Mouse (Mus musculus) limb, embryonic 15.5 days (tissue): Measurements from ENCODE around the gene Med1. TPM values are rescaled to one million over a fixed set of nuclear protein-coding genes. Genes with fewer than 3 reads are reported as not detected.

Experiments
- ATAC-seq: fragments of 200-750 bp; cut with Nextera tagmentation; 2 replicates; pipeline ENCODE4 v1.8.0; 2017; ENCODE audit warnings: low read depth, moderate TSS enrichment; ENCODE audit not compliant: insufficient number of reproducible peaks, low FRiP score, low TSS enrichment
- H3K27ac ChIP-seq: fragments of 300-500 bp; sonication (generic); 2 replicates; pipeline ENCODE4 v1.5.1; 2015; ENCODE audit warnings: moderate library complexity, mild to moderate bottlenecking, inconsistent platforms
- H3K27me3 ChIP-seq: fragments of 300-500 bp; sonication (generic); 2 replicates; pipeline ENCODE4 v1.6.1; 2015; ENCODE audit warnings: inconsistent platforms
- H3K36me3 ChIP-seq: fragments of 300-500 bp; sonication (generic); 2 replicates; pipeline ENCODE4 v1.6.1; 2015; ENCODE audit warnings: inconsistent platforms
- H3K4me1 ChIP-seq: fragments of 300-500 bp; sonication (generic); 2 replicates; pipeline ENCODE4 v1.6.1; 2015; ENCODE audit warnings: inconsistent platforms
- H3K4me2 ChIP-seq: fragments of 300-500 bp; sonication (generic); 2 replicates; pipeline ENCODE4 v1.6.1; 2015; ENCODE audit warnings: mild to moderate bottlenecking, inconsistent platforms
- H3K4me3 ChIP-seq: fragments of 300-500 bp; sonication (generic); 2 replicates; pipeline ENCODE4 v1.5.1; 2015; ENCODE audit warnings: mild to moderate bottlenecking, inconsistent platforms
- H3K9ac ChIP-seq: fragments of 300-500 bp; sonication (generic); 2 replicates; pipeline ENCODE4 v1.6.1; 2015; ENCODE audit warnings: inconsistent platforms
- H3K9me3 ChIP-seq: fragments of 300-500 bp; sonication (generic); 2 replicates; pipeline ENCODE4 v1.6.1; 2016; ENCODE audit warnings: inconsistent platforms
- WGBS: fragments of 180-500 bp; shearing (Covaris S2); methylation state at CpG from one replicate; pipeline ENCODE4 v1.1.7; 2015; 5-methylcytosine and 5-hydroxymethylcytosine counted together
- microRNA-seq: library from miRNA; unstranded; fragments of <30 nt; microRNA quantifications from one replicate; pipeline ENCODE4, GENCODE M21; 2016
- polyA plus RNA-seq: library from polyadenylated mRNA; unstranded; fragments of >200 nt; fragmentation: Nextera tagmentation; extraction: Ambion mirVana; gene quantifications from 2 replicates; pipeline ENCODE4 v1.2.1, GENCODE M21; 2015

The Med1 gene
- polyA plus RNA-seq, 1 experiment from 2014 or later: 58.2 TPM

DNA sequence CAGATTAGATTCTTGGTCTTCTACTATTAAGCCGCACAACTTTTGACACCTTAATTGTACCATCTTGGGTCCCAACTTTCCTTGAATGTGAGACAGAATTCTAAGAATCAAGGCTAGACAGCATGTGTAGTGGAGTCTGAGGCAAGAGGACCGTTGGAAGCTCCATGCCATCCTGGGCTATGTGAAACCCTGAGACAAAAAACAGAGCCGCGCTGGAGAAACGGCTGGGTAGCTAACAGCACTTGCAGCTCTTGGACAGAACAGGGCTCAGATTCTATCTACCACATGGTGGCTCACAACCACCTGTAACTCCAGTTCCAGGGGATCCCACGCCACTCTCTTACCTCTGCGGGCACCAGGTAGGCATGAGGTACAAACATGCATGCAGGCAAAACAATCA, 47.2 kb downstream of the Med1 start:
- Histone ChIP-seq H3K27ac (no peak overlapping the region), H3K36me3 (no peaks in the 10 kb centered on the region), H3K9me3 (no peaks in the 10 kb centered on the region), H3K4me2 (no peak overlapping the region), H3K27me3 (no peaks in the 10 kb centered on the region), H3K9ac (no peak overlapping the region), H3K4me3 (no peak overlapping the region), H3K4me1 (peaks cover 17% of the 10 kb centered on the region)
- WGBS: 81% methylated on average over 7 of the region's 7 CpGs
- ATAC-seq: no peak

- H3K27ac ChIP-seq: no peak overlapping the region
- H3K36me3 ChIP-seq: no peaks in the 10 kb centered on the region
- no peaks in the 10 kb centered on the region for H3K9me3 ChIP-seq
- no peak overlapping the region for H3K4me2 ChIP-seq
- peaks cover 17% of the 10 kb centered on the region for H3K4me1 ChIP-seq
- no peak overlapping the region for H3K4me3 ChIP-seq
- H3K9ac ChIP-seq: no peak overlapping the region
- H3K27me3 ChIP-seq: no peaks in the 10 kb centered on the region
- no peak for ATAC-seq
- WGBS: 84% methylated on average over 2 of the region's 2 CpGs
Measured at GRCm38 (mm10) chr11:98142545-98142944, 50.5 kb downstream of the Med1 start.

DNA sequence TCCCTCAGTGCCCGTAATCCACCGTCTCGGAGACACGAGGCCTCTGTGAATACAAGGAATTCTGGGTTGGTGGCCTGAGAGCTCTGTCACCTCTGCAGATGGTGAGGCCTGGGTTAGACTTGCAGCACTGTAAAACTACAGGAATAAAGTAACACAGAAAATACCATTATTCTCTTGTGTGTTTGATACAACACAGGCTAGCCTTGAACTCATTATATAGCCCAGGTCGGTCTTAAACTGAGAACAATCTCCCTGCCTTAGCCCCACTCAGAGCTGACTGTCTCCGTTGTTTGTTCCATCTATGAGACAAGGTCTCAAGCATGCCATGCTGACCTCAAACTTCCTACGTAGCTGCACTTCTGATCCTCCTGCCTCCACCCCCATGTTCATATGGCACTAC, 54.2 kb downstream of the Med1 start:
- no peak for ATAC-seq
- H3K9ac ChIP-seq: no peak overlapping the region
- peak overlapping the region; percentile 71 for H3K27ac ChIP-seq
- no peaks in the 10 kb centered on the region for H3K9me3 ChIP-seq
- no peak overlapping the region for H3K4me3 ChIP-seq
- WGBS: 50% methylated on average over 7 of the region's 7 CpGs
- no peak overlapping the region for H3K4me2 ChIP-seq
- H3K36me3 ChIP-seq: no peaks in the 10 kb centered on the region
- H3K27me3 ChIP-seq: no peaks in the 10 kb centered on the region
- H3K4me1 ChIP-seq: peaks cover 15% of the 10 kb centered on the region

- Histone ChIP-seq H3K9me3 (no peaks in the 10 kb centered on the region), H3K9ac (no peak overlapping the region), H3K27me3 (no peaks in the 10 kb centered on the region), H3K36me3 (no peaks in the 10 kb centered on the region), H3K4me2 (no peak overlapping the region), H3K4me3 (no peak overlapping the region), H3K27ac (no peak overlapping the region), H3K4me1 (peaks cover 15% of the 10 kb centered on the region)
- ATAC-seq: no peak
- WGBS: 88% methylated on average over 11 of the region's 11 CpGs
Measured at GRCm38 (mm10) chr11:98137836-98138235, 55.3 kb downstream of the Med1 start.

DNA sequence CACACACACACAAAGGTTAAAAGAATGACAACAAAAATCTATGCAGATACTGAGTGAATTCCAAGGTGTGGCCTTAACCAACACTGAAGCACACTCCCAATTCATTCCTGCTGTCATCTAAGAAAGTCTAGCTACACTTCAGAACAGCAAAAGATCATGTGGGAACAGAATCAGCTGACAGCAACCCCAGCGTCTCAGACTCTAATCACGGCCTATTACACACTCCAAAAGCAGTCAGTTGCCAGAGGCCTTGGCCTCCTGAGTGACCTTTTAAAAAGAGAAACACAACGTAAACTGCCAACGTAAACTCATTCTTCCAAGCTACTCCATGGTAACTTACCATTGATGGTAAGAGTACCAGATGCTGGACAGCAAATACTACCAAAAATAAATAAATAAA, 58.1 kb downstream of the Med1 start:
- no peak overlapping the region for H3K4me3 ChIP-seq
- H3K4me1 ChIP-seq: peaks cover 15% of the 10 kb centered on the region
- H3K9ac ChIP-seq: no peak overlapping the region
- no peak overlapping the region for H3K4me2 ChIP-seq
- H3K36me3 ChIP-seq: no peaks in the 10 kb centered on the region
- WGBS: 58% methylated on average over 4 of the region's 4 CpGs
- ATAC-seq: no peak
- H3K9me3 ChIP-seq: no peaks in the 10 kb centered on the region
- H3K27ac ChIP-seq: no peak overlapping the region
- H3K27me3 ChIP-seq: no peaks in the 10 kb centered on the region

DNA sequence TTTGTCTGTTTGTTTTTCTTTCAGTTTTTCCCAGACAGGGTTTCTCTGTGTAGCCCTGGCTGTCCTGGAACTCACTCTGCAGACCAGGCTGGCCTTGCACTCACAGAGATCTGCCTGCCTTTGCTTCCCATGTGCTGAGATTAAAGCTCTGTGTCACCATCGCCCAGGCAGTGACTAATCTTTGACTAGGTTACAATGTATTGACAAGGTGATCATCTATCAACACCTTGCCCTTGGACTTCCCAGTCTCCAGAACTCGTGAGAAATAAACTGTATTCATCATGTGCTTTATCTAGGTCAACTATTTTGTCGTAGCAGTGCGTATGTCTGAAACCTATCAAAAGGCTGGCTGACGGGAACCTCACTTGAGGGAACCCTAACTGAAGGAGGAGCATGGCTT, 69.7 kb downstream of the Med1 start:
- peaks cover 40% of the 10 kb centered on the region for H3K36me3 ChIP-seq
- no peak for ATAC-seq

DNA sequence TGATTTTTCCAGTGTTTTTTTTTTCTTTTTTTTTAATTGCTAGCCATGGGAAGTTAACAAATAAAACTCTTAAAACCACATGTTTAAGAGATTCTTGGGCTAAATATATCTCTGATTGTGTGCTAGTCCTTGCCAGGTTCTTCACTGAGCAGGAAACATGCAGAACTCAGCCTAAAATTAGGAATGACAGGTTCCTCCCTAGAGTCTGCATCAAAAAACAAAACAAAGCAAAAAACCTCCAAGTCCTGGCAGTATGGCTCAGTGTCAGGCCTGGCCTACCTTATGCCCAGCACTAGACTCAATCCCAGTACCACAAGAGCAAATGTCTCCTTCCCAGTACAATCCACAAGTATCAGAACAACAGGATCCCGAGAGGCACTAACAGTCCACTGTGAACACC, 78.7 kb downstream of the Med1 start:
- no peaks in the 10 kb centered on the region for H3K9me3 ChIP-seq
- 88% methylated on average over 1 of the region's 1 CpGs for WGBS
- H3K4me1 ChIP-seq: no peaks in the 10 kb centered on the region
- H3K9ac ChIP-seq: no peak overlapping the region
- H3K27me3 ChIP-seq: no peaks in the 10 kb centered on the region
- H3K4me2 ChIP-seq: no peak overlapping the region
- no peak overlapping the region for H3K4me3 ChIP-seq
- H3K36me3 ChIP-seq: peaks cover 49% of the 10 kb centered on the region
- H3K27ac ChIP-seq: no peak overlapping the region
- ATAC-seq: no peak

More for the DNA sequence above, 69.7 kb downstream of the Med1 start:
- Histone ChIP-seq H3K9ac (no peak overlapping the region), H3K4me2 (no peak overlapping the region), H3K4me3 (no peak overlapping the region), H3K27me3 (no peaks in the 10 kb centered on the region), H3K27ac (no peak overlapping the region), H3K9me3 (no peaks in the 10 kb centered on the region), H3K4me1 (no peaks in the 10 kb centered on the region)
- 91% methylated on average over 5 of the region's 5 CpGs for WGBS

DNA sequence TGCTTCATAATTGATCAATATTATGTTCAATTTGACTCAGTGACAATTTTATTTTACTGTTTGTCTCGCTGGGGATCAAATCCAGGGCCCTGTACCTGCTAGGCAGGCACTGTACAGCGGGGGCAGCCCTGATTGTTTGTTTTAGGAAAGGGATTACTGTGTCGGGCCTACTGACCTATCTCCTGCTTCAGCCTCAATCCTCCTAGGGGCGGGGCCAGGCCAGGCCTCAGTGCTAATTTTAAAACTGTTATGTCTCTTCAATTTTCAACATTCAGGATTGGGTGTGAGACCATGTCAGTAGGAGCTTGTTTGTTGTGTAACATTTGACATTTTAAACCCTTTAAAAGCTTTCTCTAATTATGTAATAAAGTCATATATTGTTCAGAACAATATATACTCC, 79.6 kb downstream of the Med1 start:
- no peak for ATAC-seq
- 77% methylated on average over 4 of the region's 4 CpGs for WGBS
- H3K9me3 ChIP-seq: no peaks in the 10 kb centered on the region
- H3K36me3 ChIP-seq: peaks cover 51% of the 10 kb centered on the region
- no peaks in the 10 kb centered on the region for H3K27me3 ChIP-seq
- H3K4me2 ChIP-seq: no peak overlapping the region
- no peak overlapping the region for H3K27ac ChIP-seq
- no peaks in the 10 kb centered on the region for H3K4me1 ChIP-seq
- no peak overlapping the region for H3K4me3 ChIP-seq
- H3K9ac ChIP-seq: no peak overlapping the region

GRCm38 (mm10) chr11:98109706-98110105, 83.4 kb downstream of the Med1 start:
- Histone ChIP-seq H3K36me3 (peaks cover 78% of the 10 kb centered on the region), H3K4me1 (no peaks in the 10 kb centered on the region), H3K9me3 (no peaks in the 10 kb centered on the region), H3K27me3 (no peaks in the 10 kb centered on the region), H3K4me3 (no peak overlapping the region), H3K27ac (no peak overlapping the region), H3K4me2 (no peak overlapping the region), H3K9ac (no peak overlapping the region)
- no peak for ATAC-seq
- WGBS: 77% methylated on average over 5 of the region's 5 CpGs

Small RNA genes within 50 kb of the gene (microRNA-seq; reads per million reads assigned to microRNA genes)
- gene Gm27399: not detected

Other genes with a start within 250 kb of the Med1 start
- 1.7 TPM in 2 replicates for gene Plxdc1, start 206.8 kb downstream of the Med1 start, polyA plus RNA-seq
- 13.8 and 16.4 TPM in 2 replicates for gene Arl5c, start 197.1 kb downstream of the Med1 start, polyA plus RNA-seq
- gene Cacnb1, start 170.3 kb downstream of the Med1 start, polyA plus RNA-seq: 19.6 and 31.1 TPM in 2 replicates
- gene Rpl19, start 166.6 kb downstream of the Med1 start, polyA plus RNA-seq: 1,005 and 1,062 TPM in 2 replicates
- gene Stac2, start 139.8 kb downstream of the Med1 start, polyA plus RNA-seq: 0.68 TPM in 2 replicates
- gene Fbxl20, start 42.9 kb downstream of the Med1 start, polyA plus RNA-seq: 19.5 and 21.0 TPM in 2 replicates
- 8.7 and 8.9 TPM in 2 replicates for gene Cdk12, start 9.8 kb upstream of the Med1 start, polyA plus RNA-seq
- not detected in 2 replicates for gene Neurod2, start 136.4 kb upstream of the Med1 start, polyA plus RNA-seq
- 3.7 and 4.3 TPM in 2 replicates for gene Ppp1r1b, start 155.1 kb upstream of the Med1 start, polyA plus RNA-seq
- 36.6 and 40.1 TPM in 2 replicates for gene Stard3, start 165.1 kb upstream of the Med1 start, polyA plus RNA-seq
- gene Tcap, start 190.5 kb upstream of the Med1 start, polyA plus RNA-seq: 18.1 and 45.8 TPM in 2 replicates
- gene Pnmt, start 193.2 kb upstream of the Med1 start, polyA plus RNA-seq: 1.6 TPM in 2 replicates
- gene Pgap3, start 207.2 kb upstream of the Med1 start, polyA plus RNA-seq: 12.6 and 13.0 TPM in 2 replicates
- 63.3 and 70.7 TPM in 2 replicates for gene Erbb2, start 219.2 kb upstream of the Med1 start, polyA plus RNA-seq
- gene Mien1, start 245.7 kb upstream of the Med1 start, polyA plus RNA-seq: 100 and 109 TPM in 2 replicates